Mouse (Mus musculus): ENCODE results near the gene Vmn1r204.
"Not testable (repeated sequence)": the region's sequence is repeated elsewhere in the genome, so short reads cannot be mapped to it uniquely, and the experiment has no call there.

The Vmn1r204 gene

GRCm38 (mm10) chr13:22552898-22553297 is at the start of gene Vmn1r204:
Vmn1r204 (plus strand) TSS chr13:22553198.
- DNase-seq, result not testable (repeated sequence)

DNA sequence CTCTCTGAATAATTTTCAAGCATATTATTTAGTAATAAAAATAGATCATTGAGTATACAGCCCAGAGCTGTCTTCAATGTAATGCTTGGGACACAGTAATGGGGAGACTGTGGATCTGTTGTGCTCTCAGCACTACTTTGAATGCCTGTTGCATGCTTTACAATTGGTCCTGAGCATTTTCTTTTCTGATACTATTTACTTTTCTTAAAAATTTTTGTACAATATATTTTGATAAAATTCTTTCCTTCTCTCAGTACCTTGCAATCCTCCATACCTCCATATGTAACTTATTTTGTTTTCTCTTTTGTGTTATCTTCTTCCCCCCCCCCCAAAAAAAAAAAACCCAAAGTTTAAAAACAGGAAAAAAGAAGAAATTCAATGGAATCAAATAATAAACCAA is 47.7 kb upstream of the Vmn1r204 start, which contains the start of gene Vmn1r202:
TSS of gene Vmn1r202 (minus strand) at position 101 of the 400 bp plus-strand sequence.
- DNase-seq, result no peak

- DNase-seq, result no peak
Observed at GRCm38 (mm10) chr13:22517814-22518213, 35.2 kb upstream of the Vmn1r204 start, which contains the start of gene Vmn1r203. Vmn1r203 (plus strand) TSS chr13:22518114.

DNA sequence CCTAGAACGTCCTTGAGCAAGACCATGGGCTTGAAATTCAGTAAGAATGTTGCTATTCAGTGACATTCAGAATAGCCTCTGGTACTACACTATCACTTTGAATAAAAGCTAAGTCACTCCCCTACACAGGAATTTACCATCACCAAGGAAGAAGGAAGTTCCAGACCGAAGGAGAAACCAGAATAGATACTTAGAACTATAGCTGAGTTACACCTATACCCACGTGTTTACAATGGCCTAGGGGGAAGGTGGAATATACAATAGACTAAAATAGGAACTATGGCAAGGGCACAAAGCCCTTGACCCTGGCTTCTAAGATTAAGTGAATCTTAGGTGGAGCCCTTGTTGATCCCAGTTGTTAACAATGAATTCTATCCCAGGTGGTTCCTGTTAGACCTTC is 21.9 kb downstream of the Vmn1r204 start:
- DNase-seq, result not testable (repeated sequence)

DNA sequence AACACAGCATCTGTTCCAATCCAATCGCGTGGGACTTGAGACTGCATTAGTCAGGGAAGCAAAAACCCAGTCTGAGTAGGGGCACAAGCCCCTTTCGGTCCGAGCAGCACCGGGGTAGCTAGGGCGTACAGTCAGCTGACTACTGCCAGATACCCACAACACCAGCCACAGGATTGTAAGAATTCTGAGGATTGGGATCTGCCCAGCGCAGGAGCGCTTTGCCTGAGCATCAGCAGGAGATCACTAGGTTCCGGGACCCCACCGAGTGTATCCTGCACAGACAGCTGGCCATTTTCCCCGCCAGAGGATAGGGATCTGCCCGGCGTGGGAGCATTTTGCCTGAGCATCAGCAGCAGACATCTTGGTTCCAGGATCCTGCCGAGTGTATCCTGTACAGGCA is 30.3 kb downstream of the Vmn1r204 start:
- not testable (repeated sequence) for DNase-seq

DNA sequence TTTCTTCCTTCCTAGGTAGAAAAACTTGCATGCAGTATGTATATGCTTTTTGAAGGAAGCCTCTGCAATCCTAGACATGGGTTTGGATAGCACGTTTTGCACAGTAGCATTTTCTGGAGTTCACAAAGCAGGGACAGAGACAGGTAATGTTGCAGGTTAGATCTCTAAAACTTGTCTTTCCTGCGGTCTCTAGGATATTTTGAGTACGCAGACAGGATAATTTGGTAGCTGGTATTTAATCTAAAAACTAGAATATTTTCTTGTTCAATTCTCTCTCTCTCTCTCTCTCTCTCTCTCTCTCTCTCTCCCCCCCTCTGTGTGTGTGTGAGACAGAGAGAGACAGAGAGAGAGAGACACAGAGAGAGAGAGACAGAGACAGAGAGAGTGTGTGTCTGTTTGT is 39.9 kb downstream of the Vmn1r204 start, which contains the start of gene Vmn1r205:
TSS of gene Vmn1r205 (minus strand) at position 101 of the 400 bp plus-strand sequence.
- DNase-seq, result no peak

Data from spleen, adult 18-20 months (tissue).